Mouse (Mus musculus): ENCODE measurements around the gene Slc25a4.
"Not testable (repeated sequence)": the region's sequence is repeated elsewhere in the genome, so short reads cannot be mapped to it uniquely, and the experiment has no call there.

Gene Slc25a4

DNA sequence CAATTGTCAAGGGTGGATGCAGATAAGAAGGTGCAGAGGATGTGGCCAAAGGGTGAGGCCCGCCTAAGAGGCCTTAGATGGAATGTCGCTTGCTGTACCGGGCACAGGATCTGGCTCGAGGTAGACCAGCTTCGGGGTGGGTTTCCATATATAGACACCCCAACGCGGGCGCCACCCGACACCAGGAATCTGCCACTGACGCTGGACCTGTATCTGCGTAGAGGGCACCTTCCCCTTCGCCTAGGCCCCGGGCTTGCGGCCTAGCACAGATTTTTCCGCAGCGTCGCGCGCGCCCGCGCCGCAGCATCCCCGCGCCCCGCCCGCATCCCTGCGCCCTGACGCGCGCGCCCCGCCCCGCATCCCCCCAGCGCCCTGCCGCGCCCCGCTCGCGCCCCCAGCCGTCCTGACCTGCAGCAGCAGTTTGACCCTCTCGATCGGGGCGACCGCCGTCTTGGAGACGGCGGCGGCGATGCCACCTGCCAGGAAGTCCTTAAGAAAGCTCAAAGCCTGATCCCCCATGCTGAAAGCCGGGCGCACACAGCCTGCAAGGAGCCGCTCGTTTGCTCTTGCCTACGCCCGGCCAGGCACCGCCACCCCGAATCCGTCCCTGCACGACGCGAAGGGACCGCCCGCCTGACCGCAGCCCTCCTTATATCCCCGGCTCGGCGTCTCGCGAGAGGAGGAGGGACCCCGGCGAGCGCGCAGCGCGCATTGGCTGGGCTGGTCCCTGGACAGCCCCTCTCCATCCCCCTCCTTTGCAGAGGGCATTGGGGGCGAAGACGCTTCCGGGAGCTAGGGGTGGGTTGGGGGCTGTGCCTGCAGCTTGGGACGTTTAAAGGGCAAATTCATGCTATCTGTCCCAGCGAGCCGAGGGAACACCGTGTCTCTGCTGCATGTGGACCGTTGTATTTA, at the start of gene Slc25a4:
Slc25a4 (minus strand) TSS at position 881 of the 912 bp plus-strand sequence.
- DNase-seq = peak; percentile 96

DNA sequence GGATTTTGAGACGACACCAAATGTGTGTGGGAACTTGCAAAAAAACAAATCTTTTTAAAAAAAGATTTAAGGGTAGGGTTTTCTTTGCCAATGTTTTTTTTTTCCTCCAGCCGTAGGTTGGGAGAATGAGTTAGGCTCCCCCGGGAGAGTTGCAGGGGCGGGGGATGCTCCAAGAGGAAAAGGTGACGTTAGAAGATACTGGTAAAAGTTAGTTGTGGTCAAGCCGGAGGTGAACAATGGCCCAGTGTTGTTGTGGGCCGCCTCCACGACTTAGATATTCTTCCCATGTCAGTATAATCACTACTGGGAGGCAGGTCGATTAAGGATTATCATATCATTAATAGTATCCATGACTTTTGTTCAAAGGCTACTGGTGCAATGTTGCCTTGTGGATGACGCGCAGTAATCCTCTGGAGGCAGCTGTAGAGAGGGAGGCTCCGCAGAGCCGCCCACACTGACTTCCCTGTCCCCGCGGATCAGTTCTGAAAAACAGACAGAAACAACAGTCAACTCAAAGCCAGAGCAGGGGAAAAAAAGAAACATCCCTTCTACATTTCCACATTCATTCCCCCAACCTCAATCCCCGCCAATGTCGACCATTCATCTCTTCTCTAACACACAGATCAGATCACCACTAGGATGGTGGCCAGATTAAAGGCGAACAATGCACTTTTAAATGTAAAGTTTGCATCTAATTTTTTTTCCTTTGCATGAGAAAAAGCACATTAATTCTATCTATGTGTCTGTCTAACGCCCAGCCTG, 47.0 kb upstream of the Slc25a4 start:
- DNase-seq = no peak

GRCm38 (mm10) chr8:46252456-46252855, 41.4 kb upstream of the Slc25a4 start:
- no peak for DNase-seq

DNA sequence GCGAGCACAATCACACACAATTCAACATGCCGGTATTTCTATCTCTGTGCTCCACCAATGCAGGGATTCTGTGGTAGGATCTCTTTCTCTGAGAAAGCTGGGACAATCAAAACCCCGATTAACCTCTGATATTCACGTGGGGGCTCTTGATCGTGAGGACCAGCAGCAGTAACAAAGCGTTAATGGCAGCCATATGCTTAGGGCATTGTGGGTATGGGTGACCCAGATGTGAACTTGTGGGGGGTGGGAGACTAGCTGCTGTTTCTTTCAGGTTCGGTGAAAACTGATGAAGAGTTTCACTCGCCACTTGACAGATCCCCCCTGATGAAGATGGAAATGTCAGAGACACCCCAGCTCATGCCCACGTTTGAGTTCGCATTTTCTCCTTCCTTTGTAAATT, 40.5 kb upstream of the Slc25a4 start:
- DNase-seq = no peak

- no peak for DNase-seq
These were observed 35.3 kb upstream of the Slc25a4 start for GRCm38 (mm10) chr8:46246346-46246745.

- no peak for DNase-seq
These were observed 31.9 kb upstream of the Slc25a4 start for GRCm38 (mm10) chr8:46242946-46243345.

DNA sequence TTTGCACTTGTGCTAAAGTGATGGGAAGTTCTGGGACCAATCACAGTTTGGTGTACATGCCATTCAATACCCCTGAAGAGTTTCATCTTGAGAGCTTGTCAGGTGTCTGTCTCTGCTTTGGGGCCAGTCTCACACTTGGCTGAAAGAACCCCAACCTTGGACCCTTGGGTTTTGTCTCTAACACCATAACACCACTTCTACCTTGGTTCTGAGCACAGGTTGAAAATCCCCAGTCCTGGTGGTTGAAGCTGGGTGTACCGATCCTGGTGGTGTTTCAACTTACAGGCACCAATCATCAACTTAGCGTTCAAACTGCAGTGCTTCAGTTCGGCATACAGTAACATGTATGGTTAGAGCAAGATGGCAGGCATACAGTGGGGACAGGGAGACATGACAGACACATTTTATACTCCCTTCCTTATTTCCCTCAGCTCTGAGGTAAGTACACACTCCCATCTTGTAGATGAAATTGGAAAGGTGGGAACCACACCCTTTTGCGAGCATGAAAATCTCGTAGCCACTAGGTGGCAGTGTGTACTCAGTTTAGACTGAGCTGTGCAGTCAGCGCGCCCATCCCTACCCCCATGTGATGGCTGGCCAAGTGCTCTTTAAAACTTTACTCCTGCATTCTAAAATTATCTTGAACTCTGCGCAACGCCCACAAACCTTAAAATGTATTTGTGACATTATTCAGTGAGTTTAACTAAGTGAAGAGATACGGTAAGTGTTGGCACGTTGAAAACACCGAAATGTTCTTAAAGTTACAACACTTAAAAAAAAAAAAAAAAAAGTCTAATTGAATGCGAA, 30.7 kb upstream of the Slc25a4 start:
- peak; percentile 57 for DNase-seq

- DNase-seq = peak; percentile 21
These were observed 25.5 kb upstream of the Slc25a4 start for GRCm38 (mm10) chr8:46236441-46237223.

- no peak for DNase-seq
These were observed 23.7 kb upstream of the Slc25a4 start for GRCm38 (mm10) chr8:46234736-46235135.

DNA sequence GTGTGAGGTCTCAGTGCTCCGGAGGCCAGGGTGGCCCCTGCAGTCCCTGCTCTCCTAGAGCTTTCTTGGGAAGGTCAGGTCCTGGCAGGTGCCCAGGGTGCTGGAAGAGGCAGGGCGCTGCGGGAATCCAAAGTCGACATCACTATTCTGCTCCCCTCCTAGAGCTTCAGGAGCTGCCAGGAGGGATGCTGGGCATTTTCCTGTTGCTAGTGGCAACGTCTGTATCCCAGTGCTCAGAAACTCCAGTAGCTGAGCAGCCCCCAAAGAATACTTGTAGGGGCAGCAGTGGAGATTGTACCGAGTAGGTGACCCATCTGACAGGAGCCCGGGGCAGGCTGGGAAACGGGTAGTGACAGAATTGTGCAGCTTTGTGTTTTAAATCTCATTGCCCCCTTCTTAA, 21.7 kb upstream of the Slc25a4 start:
- no peak for DNase-seq

DNA sequence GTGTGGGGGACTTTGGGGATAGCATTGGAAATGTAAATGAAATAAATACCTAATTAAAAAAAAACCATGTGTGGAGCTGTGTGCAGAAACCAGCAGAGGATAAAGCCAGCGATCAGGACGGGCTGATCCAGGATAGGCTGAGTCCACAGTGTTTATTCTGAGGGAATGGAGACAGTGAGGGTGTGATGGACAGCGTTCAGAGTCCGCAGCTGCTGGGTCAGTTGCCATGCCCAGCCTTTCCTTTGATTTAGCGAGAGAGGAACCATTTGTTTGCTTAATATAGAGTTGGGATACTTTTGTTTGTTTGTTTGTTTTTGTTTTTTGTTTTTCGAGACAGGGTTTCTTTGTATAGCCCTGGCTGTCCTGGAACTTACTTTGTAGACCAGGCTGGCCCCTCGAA, 20.9 kb upstream of the Slc25a4 start:
- DNase-seq = not testable (repeated sequence)

- DNase-seq = no peak
These were observed 15.5 kb upstream of the Slc25a4 start for GRCm38 (mm10) chr8:46226622-46227021.

DNA sequence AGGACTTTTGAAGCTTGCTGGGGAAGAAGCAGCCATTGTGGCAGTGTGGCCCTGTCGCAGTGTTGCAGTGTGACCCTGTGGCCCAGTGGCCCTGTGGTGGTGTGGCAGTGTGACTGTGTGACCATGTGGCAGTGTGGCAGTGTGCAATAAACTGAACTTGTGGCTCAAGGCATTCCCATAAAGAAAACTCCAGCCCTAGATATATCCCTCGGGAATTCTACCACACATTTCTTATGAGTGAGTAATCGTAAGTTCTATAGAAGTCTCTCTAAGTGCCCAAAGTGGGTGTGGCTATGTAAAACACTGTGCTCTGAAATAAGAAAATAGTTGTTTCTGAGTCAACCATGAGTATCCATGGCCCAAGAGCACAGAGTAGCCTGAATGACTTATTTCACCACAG, 14.4 kb upstream of the Slc25a4 start:
- no peak for DNase-seq

DNA sequence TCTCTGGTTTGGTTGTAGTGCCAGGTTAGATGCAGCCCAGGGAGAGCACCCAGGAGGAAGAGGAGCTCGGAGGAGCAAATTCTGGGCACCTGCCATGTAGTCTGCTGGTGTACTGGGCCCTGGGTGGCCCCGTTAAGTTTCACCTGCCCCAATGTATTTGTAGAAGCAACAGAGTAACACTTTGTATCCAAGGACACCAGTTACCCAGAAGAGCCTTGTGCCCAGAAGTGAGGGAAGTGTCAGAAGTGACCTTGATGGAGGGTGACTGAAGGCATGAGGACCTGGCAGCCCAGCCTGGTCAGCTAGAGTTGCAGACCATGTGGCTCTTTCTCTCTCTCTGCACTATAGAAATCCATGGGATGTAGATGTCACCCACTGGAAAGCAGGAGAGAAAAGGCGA, 9.5 kb upstream of the Slc25a4 start:
- DNase-seq = no peak

DNA sequence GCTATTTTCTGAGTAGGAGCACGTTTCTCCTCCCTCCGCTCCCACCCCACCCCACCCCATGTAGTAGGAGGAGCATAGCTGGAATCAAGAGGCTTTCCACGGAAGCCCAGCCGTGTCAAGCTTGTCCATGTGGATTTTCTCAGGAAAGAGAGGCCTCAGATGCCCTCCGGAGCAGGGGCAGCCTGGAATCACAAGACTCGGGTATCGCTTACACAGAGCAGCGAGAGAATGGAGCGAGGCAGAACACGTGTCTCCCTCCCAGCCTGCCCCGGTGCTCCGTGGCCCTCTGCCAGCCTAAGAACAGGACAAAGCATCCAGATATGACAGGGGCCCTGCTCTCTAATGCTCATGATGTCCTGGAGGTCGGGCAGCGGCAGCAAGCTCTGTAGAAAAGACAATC, 5.8 kb upstream of the Slc25a4 start:
- DNase-seq = peak; percentile 81

DNA sequence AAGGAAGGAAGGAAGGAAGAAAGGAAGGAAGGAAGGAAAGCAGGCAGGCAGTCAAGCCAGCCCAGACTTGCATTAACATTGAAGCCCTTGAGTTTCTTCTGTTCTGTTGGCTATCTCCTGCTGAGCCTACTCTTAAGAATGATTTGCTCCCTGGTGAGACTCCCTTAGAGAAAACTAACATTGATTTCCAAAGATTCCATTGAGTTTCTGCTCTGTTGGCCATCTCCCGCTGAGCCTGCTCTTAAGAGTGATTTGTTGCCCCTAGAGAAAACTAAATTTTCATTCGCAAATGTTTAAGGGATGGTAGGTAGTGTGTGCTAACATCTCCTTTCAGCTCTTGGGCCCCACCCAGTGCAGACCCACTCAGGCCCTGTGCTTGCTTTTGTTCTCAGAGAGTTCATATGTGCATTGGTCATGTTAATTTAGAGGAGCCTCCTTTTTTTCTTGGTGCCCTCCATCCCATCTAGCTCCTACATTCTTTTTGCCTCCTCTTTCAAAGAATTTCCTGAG, 2.9 kb upstream of the Slc25a4 start:
- DNase-seq = no peak

DNA sequence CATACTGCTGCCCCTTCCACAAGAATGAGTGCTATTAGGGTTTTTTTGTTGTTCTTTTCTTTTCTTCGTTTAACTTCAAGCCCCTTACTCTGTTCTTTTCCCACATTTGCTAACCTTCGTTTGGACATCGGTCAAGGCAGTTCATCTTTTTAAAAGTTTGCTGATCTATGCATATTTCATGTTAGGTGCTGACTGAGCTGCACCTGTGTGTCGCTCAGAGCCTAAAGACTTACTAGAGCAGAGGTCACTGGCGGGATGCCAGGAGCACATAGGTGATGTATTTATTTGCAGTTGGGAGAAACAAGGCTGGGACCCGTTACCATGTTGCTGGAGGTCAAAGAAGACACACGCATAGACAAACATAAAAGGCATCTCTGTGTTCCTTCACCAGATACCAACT, 1.1 kb upstream of the Slc25a4 start:
- peak; percentile 62 for DNase-seq

DNA sequence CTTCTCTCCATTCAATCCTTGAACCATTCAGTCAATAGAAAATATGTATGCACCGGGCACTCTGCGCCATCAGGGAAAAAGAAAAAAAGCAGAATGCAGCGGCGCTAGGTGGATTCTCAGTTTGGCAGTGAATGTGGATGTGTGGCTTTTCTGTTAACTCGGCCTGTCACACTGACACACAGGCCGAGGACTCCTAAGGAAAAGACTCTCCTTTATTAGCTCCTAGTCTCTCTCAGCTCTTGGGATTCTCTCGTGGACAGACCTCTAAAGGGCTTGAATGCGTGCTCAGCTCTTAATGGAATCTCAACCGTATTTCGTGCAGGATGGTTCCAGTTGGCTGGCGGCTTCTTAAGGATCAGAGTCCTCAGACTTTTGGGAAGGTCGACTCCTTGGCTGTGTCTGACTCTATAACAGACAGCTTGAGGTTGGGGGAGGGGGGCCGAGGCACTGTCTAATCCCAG, 557 bp upstream of the Slc25a4 start:
- DNase-seq = no peak

DNA sequence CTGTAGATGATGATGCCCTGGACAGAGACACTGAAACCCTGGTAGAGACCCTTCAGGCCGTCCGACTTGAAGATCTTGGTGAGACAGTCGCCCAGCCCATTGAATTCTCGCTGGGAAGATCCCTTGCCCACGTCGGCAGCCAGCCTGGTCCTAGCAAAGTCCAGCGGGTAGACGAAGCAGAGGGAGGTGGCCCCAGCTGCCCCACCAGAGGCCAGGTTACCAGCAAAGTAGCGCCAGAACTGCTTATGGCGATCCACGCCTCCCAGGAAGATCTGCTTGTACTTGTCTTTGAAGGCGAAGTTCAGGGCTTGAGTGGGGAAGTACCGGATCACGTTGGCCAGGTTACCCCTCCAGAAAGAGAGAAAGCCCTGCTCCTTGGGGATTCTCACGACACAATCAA, 2.0 kb downstream of the Slc25a4 start:
- DNase-seq = peak; percentile 40

DNA sequence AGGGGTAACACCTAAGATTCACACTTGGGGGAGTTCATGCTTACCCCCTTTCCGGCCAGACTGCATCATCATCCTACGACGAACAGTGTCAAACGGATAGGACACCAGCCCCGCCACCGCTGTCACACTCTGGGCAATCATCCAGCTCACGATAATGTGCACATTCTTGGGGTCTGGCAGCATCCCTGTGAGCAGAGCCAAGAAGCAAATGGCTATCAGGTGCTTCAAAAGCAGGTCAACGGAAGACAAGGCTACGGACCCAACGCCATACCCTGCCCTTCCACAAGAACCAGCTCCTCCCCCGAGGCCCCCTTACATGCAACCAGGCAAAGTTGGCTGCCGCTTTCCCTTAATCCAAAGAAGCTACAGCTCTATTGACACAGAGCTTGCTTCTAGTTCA, 2.7 kb downstream of the Slc25a4 start:
- DNase-seq = peak; percentile 72

DNA sequence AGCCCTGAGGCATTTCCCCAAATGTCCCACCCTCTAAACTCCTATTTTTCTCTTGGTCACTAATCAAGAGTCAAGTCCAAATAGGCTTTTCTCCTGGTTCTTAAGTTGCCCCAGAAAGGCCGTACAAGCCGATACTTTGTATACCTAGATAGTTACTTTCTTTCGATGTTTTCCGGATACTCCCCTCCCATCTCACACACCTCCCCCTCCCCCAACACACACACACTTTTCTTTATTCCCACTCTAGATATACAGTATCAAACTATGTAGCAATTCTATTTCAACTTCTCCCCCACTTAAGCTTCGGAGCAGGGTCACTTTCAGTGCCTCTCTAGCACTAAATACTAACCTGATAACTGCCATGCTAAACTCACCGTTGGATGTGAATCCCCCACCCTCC, 5.0 kb downstream of the Slc25a4 start:
- no peak for DNase-seq
